Mouse (Mus musculus) colon, adult 2 months (tissue): ENCODE results near the gene Magi2. TPM values are rescaled to one million over a fixed set of nuclear protein-coding genes. Genes with fewer than 3 reads are reported as not detected.

Experiments
- polyA plus RNA-seq: library from polyadenylated mRNA; depleted of rRNA; stranded (reverse); fragments of >200 nt; gene quantifications from 2 replicates; pipeline ENCODE4 v1.2.3, GENCODE M21; 2012; rRNA removed

Magi2 gene
- polyA plus RNA-seq = 1.5 and 3.2 TPM in 2 replicates

DNA sequence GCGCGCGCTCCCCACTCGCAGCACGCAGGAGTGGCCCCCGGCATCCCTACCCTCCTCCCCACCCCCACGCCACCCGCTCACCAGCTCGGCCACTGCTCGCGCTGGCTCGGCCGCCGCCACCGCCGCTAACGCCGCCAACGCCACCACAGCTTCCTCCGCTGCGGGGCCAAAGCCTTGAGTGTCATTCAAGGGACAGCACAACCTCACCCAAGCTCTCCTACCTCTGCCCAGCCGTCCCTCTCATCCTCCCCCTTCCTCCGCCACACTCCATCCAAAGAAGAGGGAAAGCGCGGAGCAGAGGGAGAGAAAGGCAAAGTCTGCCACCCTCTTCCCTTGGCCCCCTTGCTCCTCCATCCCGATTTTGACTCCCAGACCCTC lies at the start of gene Magi2:
Gene Magi2, plus strand, starts transcription at position 171 of the 378 bp plus-strand sequence.

